Mouse (Mus musculus) right cerebral cortex, adult 18-20 months (tissue): ENCODE results near the gene Plxnb1.
A peak's percentile ranks its signal among the peaks of the same experiment; 100 is the strongest.

ENCODE experiments used
- DNase-seq: peaks from one replicate; pipeline ENCODE4 v3.0.0; 2022; ENCODE audit warnings: mixed read lengths

The Plxnb1 gene

DNA sequence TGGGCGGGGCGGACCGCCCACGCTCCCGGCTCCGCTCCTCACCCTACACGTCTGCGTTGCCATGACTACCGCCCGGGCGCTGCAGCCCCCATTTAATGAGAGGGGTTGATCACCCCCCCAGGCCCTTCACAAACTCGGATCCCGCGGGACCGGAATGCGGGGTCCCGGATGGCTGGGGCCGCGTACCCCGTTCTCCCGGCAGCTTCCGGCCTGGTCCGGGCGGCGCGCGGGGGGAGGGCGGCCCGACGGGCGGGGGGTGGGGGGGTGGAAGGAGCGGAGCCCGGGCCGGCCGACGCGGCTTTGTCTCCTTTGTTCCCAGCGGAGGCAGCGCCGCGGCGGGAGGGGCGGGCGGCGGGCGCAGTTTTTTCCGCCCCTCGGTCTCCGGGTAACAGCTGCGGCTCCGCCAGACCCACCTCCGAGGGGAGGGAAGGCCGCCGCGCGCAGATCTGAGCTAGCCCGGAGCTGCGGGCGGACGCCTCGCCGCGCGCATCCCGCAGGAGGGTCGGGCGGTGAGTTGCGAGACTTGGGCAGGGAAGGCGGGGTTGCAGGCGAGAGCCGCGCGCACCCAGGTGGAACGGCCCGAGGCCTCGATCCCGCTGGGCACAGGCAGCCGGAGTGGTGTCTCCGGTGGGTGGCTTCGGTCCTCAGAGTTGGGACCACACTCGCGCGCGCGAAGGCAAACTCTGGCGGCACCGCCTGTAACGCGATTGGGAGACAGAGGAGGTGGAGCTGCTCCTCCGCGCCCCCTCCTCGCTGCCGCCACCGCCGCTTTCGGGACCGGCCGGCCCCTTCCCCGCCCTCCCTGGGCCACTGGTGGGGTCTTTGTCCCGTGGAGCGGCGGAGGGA lies at the start of gene Plxnb1:
TSS of gene Plxnb1 (plus strand) at position 253 of the 846 bp plus-strand sequence.
- peak; percentile 69 for DNase-seq

GRCm38 (mm10) chr9:109046306-109046705 lies 48.9 kb upstream of the Plxnb1 start:
- no peak for DNase-seq

- no peak for DNase-seq
Measured at GRCm38 (mm10) chr9:109049316-109049715, 45.9 kb upstream of the Plxnb1 start.

DNA sequence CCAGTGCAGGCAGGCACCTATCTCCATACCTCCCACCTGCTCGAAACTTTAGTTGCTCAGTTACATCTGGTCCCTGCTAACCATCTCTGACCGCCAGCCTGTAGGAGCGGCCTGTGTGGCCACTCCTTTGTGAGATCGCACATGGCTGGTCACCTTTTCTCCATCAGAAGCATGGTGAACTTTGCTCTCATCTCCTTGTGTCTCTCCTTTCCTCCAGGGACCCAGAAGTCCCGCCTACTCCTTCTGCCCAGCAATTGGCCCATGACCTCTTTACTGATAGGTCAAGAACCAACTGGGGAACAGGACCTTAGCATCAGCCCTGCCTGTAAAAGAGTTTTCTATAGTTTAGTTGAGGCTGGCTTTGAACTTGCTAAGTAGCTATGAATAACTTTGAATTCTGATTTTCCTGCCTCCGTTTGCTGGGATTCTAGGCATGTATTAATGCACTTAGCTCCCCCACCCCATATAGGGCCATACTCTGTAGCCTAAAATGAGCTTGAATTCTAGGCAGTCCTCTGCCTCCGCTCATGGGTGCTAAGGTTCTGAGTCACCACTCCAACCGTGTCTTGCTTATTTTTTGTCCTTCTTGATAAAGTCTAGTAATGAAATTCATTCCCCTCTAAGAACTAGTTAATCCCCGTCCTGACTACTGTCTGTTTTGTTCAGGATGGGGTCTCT lies 45.1 kb upstream of the Plxnb1 start:
- no peak for DNase-seq

GRCm38 (mm10) chr9:109050674-109050997 lies 44.6 kb upstream of the Plxnb1 start:
- DNase-seq = no peak

- no peak for DNase-seq
Measured at GRCm38 (mm10) chr9:109051011-109051501, 44.1 kb upstream of the Plxnb1 start.

GRCm38 (mm10) chr9:109051651-109052489 lies 43.3 kb upstream of the Plxnb1 start:
- no peak for DNase-seq

GRCm38 (mm10) chr9:109052490-109053260 lies 42.5 kb upstream of the Plxnb1 start:
- DNase-seq = no peak

DNA sequence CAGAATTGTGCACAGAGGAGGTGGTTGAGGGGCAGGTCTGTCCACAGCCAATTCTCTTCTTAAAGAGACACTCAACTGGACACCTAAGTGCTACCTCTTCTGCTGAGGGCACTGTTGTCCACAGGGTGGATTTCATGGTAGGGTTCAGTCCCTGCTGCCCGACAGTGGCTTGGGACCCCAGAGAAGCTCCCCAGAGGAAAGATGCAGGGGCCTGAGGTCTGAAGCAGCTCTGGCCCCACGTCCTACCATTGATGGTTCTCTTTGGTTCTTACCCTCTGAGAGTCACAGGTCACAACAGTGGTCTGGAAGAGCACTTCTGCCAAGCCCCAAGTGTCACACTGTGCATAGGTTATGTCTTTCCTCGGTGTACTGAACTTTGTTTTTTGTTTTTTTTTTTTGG lies 41.8 kb upstream of the Plxnb1 start:
- no peak for DNase-seq

- no peak for DNase-seq
Measured at GRCm38 (mm10) chr9:109053851-109054250, 41.3 kb upstream of the Plxnb1 start.

DNA sequence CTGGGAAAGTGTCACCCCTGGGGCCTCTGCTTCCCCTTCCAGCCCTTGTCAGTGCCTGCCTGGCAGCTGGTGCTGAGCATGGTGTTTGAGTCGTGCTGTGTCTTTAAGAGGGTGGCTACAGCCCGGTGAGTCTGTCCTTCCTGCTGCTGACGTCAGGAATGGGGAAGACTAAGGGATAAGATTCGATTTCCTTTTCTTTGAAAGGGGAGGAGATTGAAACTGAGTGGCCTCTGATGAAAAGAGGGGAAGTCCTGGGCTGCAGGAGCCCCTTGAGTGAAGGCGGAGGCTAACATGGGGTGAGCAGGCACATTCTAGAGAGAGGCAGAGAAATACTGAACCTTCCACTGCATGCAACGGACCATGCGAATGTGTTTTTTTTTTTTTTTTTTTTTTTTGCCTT lies 40.5 kb upstream of the Plxnb1 start:
- peak; percentile 84 for DNase-seq

- DNase-seq = no peak
Measured at GRCm38 (mm10) chr9:109055271-109056030, 39.7 kb upstream of the Plxnb1 start.

GRCm38 (mm10) chr9:109056081-109056690 lies 39.0 kb upstream of the Plxnb1 start:
- no peak for DNase-seq

DNA sequence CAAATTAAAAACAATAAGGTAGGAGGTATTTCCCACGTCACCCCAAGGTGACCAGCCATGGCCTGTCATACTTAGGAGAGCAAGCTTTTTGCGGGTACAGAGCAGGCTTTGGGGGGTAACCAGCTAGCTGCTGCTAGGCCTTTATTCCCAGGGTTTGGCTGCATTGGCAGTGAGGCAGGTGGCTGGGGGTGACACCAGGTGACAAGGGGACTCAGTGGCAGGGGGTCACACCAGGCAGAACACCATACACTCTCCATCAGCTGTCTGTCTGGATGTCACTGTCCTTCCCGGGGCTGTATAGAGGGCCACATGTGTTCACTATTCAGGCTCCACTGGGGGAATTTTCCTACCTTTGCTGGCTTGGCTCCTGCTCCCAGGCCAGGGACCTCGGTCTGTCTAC lies 38.3 kb upstream of the Plxnb1 start:
- no peak for DNase-seq

- DNase-seq = no peak
Measured at GRCm38 (mm10) chr9:109057543-109057942, 37.6 kb upstream of the Plxnb1 start.

- DNase-seq = no peak
Measured at GRCm38 (mm10) chr9:109058006-109058765, 37.0 kb upstream of the Plxnb1 start.

- DNase-seq = peak; percentile 89
Measured at GRCm38 (mm10) chr9:109059136-109059903, 35.9 kb upstream of the Plxnb1 start, which contains the start of gene Trex1. Trex1 (minus strand) TSS chr9:109059734.

DNA sequence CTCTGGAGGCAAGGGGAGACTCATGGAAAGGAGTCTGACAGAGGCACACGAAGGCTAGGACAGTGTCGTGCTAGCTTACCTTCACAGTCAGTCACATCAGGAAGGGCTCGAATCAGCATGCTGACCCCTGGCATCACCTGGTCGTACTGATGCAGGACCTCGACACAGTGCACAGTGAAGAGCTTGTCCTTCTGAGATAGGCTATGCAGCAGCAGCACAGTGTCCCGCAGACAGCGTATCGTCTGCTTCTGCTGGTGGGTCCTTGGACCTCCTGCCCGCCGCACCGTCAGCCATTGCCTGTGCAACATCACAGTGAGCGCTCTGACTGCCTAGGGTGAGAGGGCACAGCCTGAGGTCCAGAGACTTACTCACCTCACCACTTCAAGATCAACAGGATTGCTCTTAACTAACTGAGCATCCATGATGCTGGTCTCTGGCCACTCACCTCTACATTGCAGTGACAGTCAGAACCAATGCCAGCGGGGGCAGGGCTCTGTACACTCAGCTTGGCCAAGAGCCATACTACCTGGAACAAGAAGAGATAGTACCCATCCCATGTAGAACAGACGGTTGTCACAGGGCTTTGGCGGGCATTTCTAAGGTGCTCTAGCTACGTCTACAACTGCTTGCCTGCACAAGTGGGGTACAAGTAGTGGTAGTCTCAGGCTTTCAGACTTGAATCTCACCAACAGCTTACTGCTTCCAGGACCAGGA lies 34.8 kb upstream of the Plxnb1 start:
- no peak for DNase-seq

- DNase-seq = no peak
Measured at GRCm38 (mm10) chr9:109060898-109061295, 34.3 kb upstream of the Plxnb1 start.
